Mouse (Mus musculus) embryonic fibroblast, embryonic 13.5 days (primary cell): ENCODE measurements at regions not wholly inside any gene's neighbourhood (a gene's known extent, or its start where the extent isn't known, plus 50 kb on each side); places are given as distances from the start of the nearest gene placed in this dataset.

Source experiments
- CTCF ChIP-seq: IDR thresholded peaks from 2 replicates; pipeline ENCODE4 v1.5.1; 2011; ENCODE audit warnings: mild to moderate bottlenecking, control low read depth, low read length, moderate library complexity, borderline replicate concordance; ENCODE audit not compliant: insufficient read depth
- POLR2A ChIP-seq: IDR thresholded peaks from 2 replicates; pipeline ENCODE4 v1.6.1; 2011; ENCODE audit warnings: low read depth, mild to moderate bottlenecking, control low read depth, low read length, moderate library complexity

DNA sequence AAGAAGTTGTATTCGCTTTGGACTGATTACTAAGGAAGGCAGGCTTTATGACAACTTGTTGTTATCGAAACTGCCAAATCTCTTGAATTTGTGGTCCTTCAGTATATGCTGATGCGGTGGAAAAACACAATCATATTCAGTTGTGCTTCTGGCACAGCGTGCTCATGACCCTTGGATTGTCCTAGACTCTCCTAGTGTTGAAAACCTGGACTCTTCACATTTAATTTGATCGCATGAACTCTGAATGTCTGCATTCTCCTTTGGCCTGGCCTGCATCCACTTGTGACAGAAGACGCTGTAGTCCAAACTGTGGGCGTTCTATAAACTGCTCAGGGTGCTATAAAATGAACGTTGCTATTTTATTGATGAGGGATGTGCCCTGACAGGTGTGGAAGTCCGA is 80.6 kb upstream of the Mapk10 start:
- TF ChIP-seq CTCF: no peak
- TF ChIP-seq POLR2A: no peak
